8 mouse cellular contexts compared by ENCODE assay signal in genomic region chr5:142880806-142881516, GRCm38 (mm10). TPM values are rescaled to one million over a fixed set of nuclear protein-coding genes. Genes with fewer than 3 reads are reported as not detected.
A peak's percentile ranks its signal among the peaks of the same experiment; 100 is the strongest.
DNase-seq lines count a peak whose midpoint lies in the region; ATAC-seq and TF ChIP-seq lines count a peak whose summit lies in the region.

No protein-coding gene starts in this region.

- no peaks in the 10 kb centered on the region for H3K27me3 ChIP-seq in lung, embryonic 14.5 days (ENCODE audit: insufficient read depth, low read length)
- no peaks in the 10 kb centered on the region for H3K27me3 ChIP-seq in forebrain, embryonic 15.5 days
- no peaks in the 10 kb centered on the region for H3K27me3 ChIP-seq in midbrain, embryonic 11.5 days (ENCODE audit: control insufficient read depth, insufficient read depth, low read length)

- no peak for TF ChIP-seq CTCF in lung, embryonic 14.5 days (IDR thresholded peaks at IDR 0.05; ENCODE audit: low read depth)
- TF ChIP-seq CTCF in lung, adult 2 months (IDR thresholded peaks at IDR 0.05; ENCODE audit: insufficient read depth, low read length), result no peak

- no peak overlapping the region for H3K4me3 ChIP-seq in lung, embryonic 14.5 days (ENCODE audit: low read depth, low read length)
- H3K4me3 ChIP-seq in lung, adult 2 months (replicated peaks; ENCODE audit: extremely low read depth, low read depth, low read length), result no peak overlapping the region
- H3K4me3 ChIP-seq in forebrain, embryonic 15.5 days, result no peak overlapping the region
- no peak overlapping the region for H3K4me3 ChIP-seq in midbrain, embryonic 11.5 days (ENCODE audit: low read depth, low read length)

- H3K4me2 ChIP-seq in lung, embryonic 14.5 days, result no peak overlapping the region
- no peak overlapping the region for H3K4me2 ChIP-seq in forebrain, embryonic 15.5 days (replicated peaks)
- no peak overlapping the region for H3K4me2 ChIP-seq in midbrain, embryonic 11.5 days

- peaks cover 52% of the 10 kb centered on the region for H3K36me3 ChIP-seq in lung, embryonic 14.5 days (ENCODE audit: insufficient read depth)
- peaks cover 31% of the 10 kb centered on the region for H3K36me3 ChIP-seq in forebrain, embryonic 15.5 days
- peaks cover 15% of the 10 kb centered on the region for H3K36me3 ChIP-seq in midbrain, embryonic 11.5 days (ENCODE audit: control insufficient read depth, insufficient read depth, low read length)

- H3K27ac ChIP-seq in lung, embryonic 14.5 days (ENCODE audit: low read depth), result peak overlapping the region; percentile 78; the same call in 1 of the 2 replicates
- peak overlapping the region; percentile 41 for H3K27ac ChIP-seq in forebrain, embryonic 15.5 days (replicated peaks)
- H3K27ac ChIP-seq in midbrain, embryonic 11.5 days (ENCODE audit: low read depth, low read length), result 0 out of 2 replicates have a peak overlapping the region, but pooled peaks have one; percentile 22

- H3K9ac ChIP-seq in lung, embryonic 14.5 days, result no peak overlapping the region
- no peak overlapping the region for H3K9ac ChIP-seq in forebrain, embryonic 15.5 days (replicated peaks)
- H3K9ac ChIP-seq in midbrain, embryonic 11.5 days (ENCODE audit: low read length), result peak overlapping the region; percentile 34

- WGBS in lung, embryonic 14.5 days, result 28% methylated on average over 13 of the region's 13 CpGs
- whole genome bisulfite sequencing in lung, adult 2 months, result 39% methylated on average over 13 of the region's 13 CpGs
- 26% methylated on average over 13 of the region's 13 CpGs for WGBS in forebrain, embryonic 15.5 days
- 30% methylated on average over 13 of the region's 13 CpGs for WGBS in midbrain, embryonic 11.5 days

- H3K9me3 ChIP-seq in lung, embryonic 14.5 days (ENCODE audit: low read depth, low read length), result no peaks in the 10 kb centered on the region
- H3K9me3 ChIP-seq in forebrain, embryonic 15.5 days, result no peaks in the 10 kb centered on the region
- H3K9me3 ChIP-seq in midbrain, embryonic 11.5 days (ENCODE audit: control insufficient read depth, low read length), result no peaks in the 10 kb centered on the region

- no peak for TF ChIP-seq POLR2A in lung, adult 2 months (IDR thresholded peaks at IDR 0.05; ENCODE audit: borderline replicate concordance, extremely low read depth, low read depth, low read length)

- DNase-seq in lung, embryonic 14.5 days, result peak; percentile 69
- no peak for DNase-seq in lung, adult 2 months
- peak; percentile 77 for DNase-seq in kidney, adult 9 months
- no peak for DNase-seq in midbrain, embryonic 11.5 days (ENCODE audit: low spot score, missing footprints)
- DNase-seq in adipocyte (ENCODE audit: low spot score), result no peak
- DNase-seq in gastrocnemius, postnatal 25 days, result no peak
- no peak for DNase-seq in spleen, postnatal 14 days (ENCODE audit: low spot score in 2 of 2)

- peak; percentile 31; the same call in 1 of the 2 replicates for ATAC-seq in lung, embryonic 14.5 days (ENCODE audit: insufficient read depth)
- no peak for ATAC-seq in forebrain, embryonic 15.5 days (replicated peaks)
- peak; percentile 34 for ATAC-seq in midbrain, embryonic 11.5 days (ENCODE audit: low FRiP score)

- H3K4me1 ChIP-seq in lung, embryonic 14.5 days (ENCODE audit: insufficient read depth), result no peaks in the 10 kb centered on the region
- H3K4me1 ChIP-seq in lung, adult 2 months (ENCODE audit: control insufficient read depth, insufficient read depth, low read length), result peaks cover 4% of the 10 kb centered on the region; the same call in 1 of the 2 replicates
- H3K4me1 ChIP-seq in forebrain, embryonic 15.5 days, result peaks cover 50% of the 10 kb centered on the region
- peaks cover 18% of the 10 kb centered on the region for H3K4me1 ChIP-seq in midbrain, embryonic 11.5 days (ENCODE audit: control insufficient read depth, insufficient read depth, low read length)

RNA-seq across cellular contexts. Expression of gene Fbxl18, which starts 14.3 kb away (rescaled TPM):
- polyA plus RNA-seq in lung, embryonic 14.5 days (2014; fragmentation: Nextera tagmentation; extraction: Ambion mirVana), result 11.2 and 11.8 TPM in 2 replicates
- polyA plus RNA-seq in lung, adult 2 months (2012; rRNA removed), result 21.3 and 22.5 TPM in 2 replicates
- 32.6 and 34.2 TPM in 2 replicates for polyA plus RNA-seq in forebrain, embryonic 15.5 days (2015; fragmentation: Nextera tagmentation; extraction: Ambion mirVana)
- polyA plus RNA-seq in midbrain, embryonic 11.5 days (2014; fragmentation: Nextera tagmentation; extraction: Ambion mirVana), result 10.5 and 11.8 TPM in 2 replicates
- total RNA-seq in gastrocnemius, postnatal 25 days (2021), result 1 to 10 TPM; 5.6 to 6.8 TPM

RNA-seq across cellular contexts. Expression of gene Actb, which starts 25.6 kb away (rescaled TPM):
- 16,801 and 17,929 TPM in 2 replicates for polyA plus RNA-seq in lung, embryonic 14.5 days (2014; fragmentation: Nextera tagmentation; extraction: Ambion mirVana)
- polyA plus RNA-seq in lung, adult 2 months (2012; rRNA removed), result 5,708 and 6,451 TPM in 2 replicates
- 16,767 and 16,970 TPM in 2 replicates for polyA plus RNA-seq in forebrain, embryonic 15.5 days (2015; fragmentation: Nextera tagmentation; extraction: Ambion mirVana)
- 14,142 and 15,094 TPM in 2 replicates for polyA plus RNA-seq in midbrain, embryonic 11.5 days (2014; fragmentation: Nextera tagmentation; extraction: Ambion mirVana)
- 100 to 1,000 TPM; 487 to 619 TPM for total RNA-seq in gastrocnemius, postnatal 25 days (2021)

Comparison
In these comparisons a context has a peak if more than half of its experiments do, and no peak if none do; other contexts are left out.
1. DNase-seq: peak in lung, embryonic 14.5 days (single experiment) and kidney, adult 9 months (single experiment); none in lung, adult 2 months (single experiment), midbrain, embryonic 11.5 days (single experiment), adipocyte (single experiment), gastrocnemius, postnatal 25 days (single experiment) and spleen, postnatal 14 days (0 of 2).
2. H3K27ac ChIP-seq: peak in every context shown above with its lines; median percentile 78 in lung, embryonic 14.5 days; 41 in forebrain, embryonic 15.5 days; 22 in midbrain, embryonic 11.5 days.